Mouse (Mus musculus): ENCODE results near the gene Serpinb6a.

Serpinb6a gene

GRCm38 (mm10) chr13:34002058-34003006, at the start of gene Serpinb6a, which contains the start of gene Ripk1:
Serpinb6a (minus strand) TSS chr13:34002794.
Ripk1 (plus strand) TSS chr13:34002363.
- peak; percentile 92 to 93 for DNase-seq

GRCm38 (mm10) chr13:34051692-34052091, 49.1 kb upstream of the Serpinb6a start:
- DNase-seq, result no peak

GRCm38 (mm10) chr13:34050479-34050878, 47.9 kb upstream of the Serpinb6a start:
- no peak for DNase-seq

- DNase-seq, result no peak
Observed at GRCm38 (mm10) chr13:34047526-34047925, 44.9 kb upstream of the Serpinb6a start.

- DNase-seq, result peak; percentile 76 to 83
Observed at GRCm38 (mm10) chr13:34046421-34047012, 43.9 kb upstream of the Serpinb6a start.

DNA sequence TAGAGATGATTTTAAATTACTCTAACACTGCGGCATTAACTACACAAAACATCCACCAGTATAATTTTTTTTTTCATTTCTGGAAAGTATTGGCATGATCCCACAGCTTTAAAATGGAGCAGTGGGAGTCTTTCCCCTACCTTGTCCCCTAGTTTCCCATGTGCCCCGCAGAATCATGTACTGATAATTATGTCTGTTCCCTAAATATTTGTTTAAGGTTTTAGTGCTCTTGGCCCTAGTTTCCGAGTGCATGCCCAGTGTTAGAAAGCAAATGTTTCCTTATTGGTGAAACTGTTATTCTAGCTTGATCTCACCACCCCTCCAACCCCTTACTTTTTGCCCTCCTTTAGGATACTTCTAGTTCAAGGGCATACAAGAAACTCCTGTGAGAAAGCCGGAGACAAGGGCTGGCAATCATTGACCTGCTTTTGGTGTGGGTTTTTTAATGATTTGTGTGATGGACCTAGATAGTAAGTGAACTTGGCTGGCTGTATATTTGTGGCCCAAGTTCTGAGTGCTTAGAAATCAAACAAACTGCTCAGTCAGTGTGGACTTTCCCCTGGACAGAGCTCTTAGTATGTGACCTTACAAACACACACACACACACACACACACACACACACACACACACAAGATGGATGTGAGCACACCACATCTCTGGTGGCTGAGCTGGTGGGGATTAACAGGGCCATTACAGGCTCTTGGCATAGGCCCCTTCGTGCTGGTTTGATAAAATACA, 43.1 kb upstream of the Serpinb6a start:
- no peak for DNase-seq

- no peak for DNase-seq
Observed at GRCm38 (mm10) chr13:34043716-34044393, 41.3 kb upstream of the Serpinb6a start.

- DNase-seq, result no peak
Observed at GRCm38 (mm10) chr13:34040091-34040490, 37.5 kb upstream of the Serpinb6a start.

DNA sequence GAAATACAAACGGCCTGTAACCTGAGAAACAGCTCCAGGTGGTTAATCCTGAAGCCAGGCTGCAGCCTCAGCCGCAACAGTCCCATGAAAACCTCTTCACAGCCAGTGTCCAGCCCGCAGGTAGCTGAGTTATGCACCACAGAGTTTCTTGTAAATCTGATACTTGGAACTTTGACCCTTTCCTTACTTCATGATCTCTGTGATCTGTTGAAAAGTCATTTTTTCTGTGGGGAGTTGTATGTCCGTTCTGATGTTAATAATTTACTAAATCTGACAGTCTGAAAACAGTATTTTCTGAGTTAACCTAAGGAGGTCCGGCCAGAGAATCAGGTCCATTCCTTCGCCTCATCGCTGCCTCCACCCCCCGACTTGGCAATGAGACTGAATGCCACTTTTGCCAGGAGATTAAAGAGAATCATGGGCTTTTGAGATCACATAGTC, 36.3 kb upstream of the Serpinb6a start:
- no peak for DNase-seq

GRCm38 (mm10) chr13:34038056-34038432, 35.5 kb upstream of the Serpinb6a start:
- no peak for DNase-seq

GRCm38 (mm10) chr13:34037172-34038055, 34.8 kb upstream of the Serpinb6a start, which contains the start of gene Bphl:
Bphl (plus strand) TSS chr13:34037597.
- peak; percentile 93 to 95 for DNase-seq

DNA sequence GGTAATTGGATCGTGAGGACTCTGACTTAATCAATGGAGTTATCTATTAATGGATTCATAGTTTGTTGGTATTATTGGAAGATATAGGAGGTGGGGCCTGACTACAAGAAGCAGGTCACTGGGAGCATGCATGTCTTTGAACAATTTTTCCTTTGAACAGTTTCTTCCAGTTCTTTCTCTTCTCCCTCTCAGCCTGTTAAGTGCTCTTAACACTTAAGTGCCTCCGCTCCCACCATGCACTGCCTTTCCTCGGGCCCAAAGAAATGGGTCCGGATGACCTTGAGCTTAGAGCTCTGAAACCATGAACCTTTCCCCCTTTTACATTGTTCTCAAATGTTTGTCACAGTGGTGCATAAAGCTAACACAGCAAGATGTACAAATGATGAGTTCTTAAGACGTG, 34.1 kb upstream of the Serpinb6a start:
- DNase-seq, result peak; percentile 20 to 48

DNA sequence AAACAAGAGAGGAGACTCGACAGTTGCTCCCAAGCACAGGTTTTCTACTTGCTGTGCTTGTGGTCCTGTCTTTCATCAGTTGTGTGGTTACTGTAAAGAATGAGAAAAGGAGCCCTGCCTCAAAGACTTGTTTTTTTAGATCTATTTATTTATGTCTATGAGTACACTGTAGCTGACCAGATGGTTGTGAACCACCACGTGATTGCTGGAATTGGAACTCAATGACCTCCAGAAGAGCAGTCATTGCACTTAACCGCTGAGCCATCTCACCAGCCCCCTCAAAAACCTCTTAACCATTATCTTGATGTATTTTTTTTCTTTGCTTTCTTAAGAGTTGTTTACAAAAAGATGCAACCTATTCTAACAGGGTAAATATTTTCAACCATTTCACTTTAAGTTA, 32.8 kb upstream of the Serpinb6a start:
- no peak for DNase-seq

DNA sequence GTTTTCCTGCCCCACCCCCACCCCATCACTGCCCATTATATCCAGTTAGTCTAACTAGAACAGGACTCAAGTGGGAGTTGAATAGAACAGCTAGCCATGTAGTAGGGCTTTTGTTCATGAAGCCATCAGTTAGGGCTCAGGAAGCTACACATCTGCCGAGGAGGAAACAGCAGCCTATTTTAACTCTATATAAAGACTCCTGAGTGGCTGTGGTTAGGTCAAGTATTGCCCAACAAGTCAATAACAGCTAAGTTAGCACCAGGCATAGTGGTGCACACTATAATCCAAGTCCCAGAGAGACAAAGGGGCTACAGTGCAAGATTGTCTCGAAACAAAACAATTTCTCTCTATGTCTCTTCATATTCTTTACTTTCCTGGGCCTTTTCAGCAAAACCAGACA, 29.4 kb upstream of the Serpinb6a start:
- DNase-seq, result no peak

- DNase-seq, result no peak
Observed at GRCm38 (mm10) chr13:34021998-34022397, 19.4 kb upstream of the Serpinb6a start.

- DNase-seq, result no peak
Observed at GRCm38 (mm10) chr13:34018521-34018920, 15.9 kb upstream of the Serpinb6a start.

DNA sequence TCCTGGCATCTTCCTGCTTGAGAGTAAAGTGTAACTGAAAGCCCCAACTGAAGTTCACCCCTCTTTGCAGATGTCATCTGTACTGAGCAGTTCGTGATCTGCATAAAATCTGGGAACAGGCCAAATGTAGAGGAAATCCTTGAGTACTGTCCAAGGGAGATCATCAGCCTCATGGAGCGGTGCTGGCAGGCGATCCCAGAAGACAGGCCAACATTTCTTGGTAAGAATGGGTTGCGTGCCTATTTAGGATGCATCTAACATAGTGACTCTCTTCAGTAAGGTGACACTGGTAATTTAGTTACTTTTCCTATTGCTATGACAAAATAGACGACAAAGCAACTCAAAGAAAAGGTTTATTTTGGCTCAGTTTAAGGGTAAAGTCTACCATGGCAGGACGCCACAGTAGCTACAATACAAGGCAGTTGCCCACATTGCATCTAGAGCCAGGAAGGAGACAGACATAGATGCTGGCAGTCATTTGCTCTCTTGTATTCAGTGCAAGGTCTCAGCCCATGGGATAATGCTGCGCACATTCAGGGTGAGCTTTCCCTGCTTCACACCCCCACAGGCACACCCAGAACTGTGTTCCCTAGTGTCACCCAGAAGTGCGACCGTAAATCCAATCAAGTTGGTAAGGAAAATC, 14.5 kb upstream of the Serpinb6a start:
- DNase-seq, result no peak

- no peak for DNase-seq
Observed at GRCm38 (mm10) chr13:34007234-34007633, 4.6 kb upstream of the Serpinb6a start.

- no peak for DNase-seq
Observed at GRCm38 (mm10) chr13:34003058-34003457, 464 bp upstream of the Serpinb6a start.

GRCm38 (mm10) chr13:33995197-33995596, 7.4 kb downstream of the Serpinb6a start:
- DNase-seq, result peak; percentile 75 to 76

GRCm38 (mm10) chr13:33989625-33990024, 13.0 kb downstream of the Serpinb6a start:
- no peak for DNase-seq

Data from lung, adult 18-20 months (tissue).